Mouse (Mus musculus) intestine, embryonic 15.5 days (tissue): ENCODE results near the gene Inafm2. TPM values are rescaled to one million over a fixed set of nuclear protein-coding genes. Genes with fewer than 3 reads are reported as not detected.
A peak's percentile ranks its signal among the peaks of the same experiment; 100 is the strongest.

Experiments
- ATAC-seq: fragments of 200-750 bp; cut with Nextera tagmentation; 2 replicates; pipeline ENCODE4 v1.8.0; 2017; ENCODE audit warnings: moderate TSS enrichment, moderate library complexity
- H3K27ac ChIP-seq: fragments of 300-500 bp; sonication (generic); 2 replicates; pipeline ENCODE4 v1.5.1; 2015; ENCODE audit warnings: mild to moderate bottlenecking, inconsistent platforms
- H3K27me3 ChIP-seq: fragments of 300-500 bp; sonication (generic); replicated peaks from 2 replicates; pipeline ENCODE4 v1.6.1; 2015; ENCODE audit warnings: inconsistent platforms
- H3K36me3 ChIP-seq: fragments of 300-500 bp; sonication (generic); 2 replicates; pipeline ENCODE4 v1.6.1; 2015; ENCODE audit warnings: inconsistent platforms
- H3K4me1 ChIP-seq: fragments of 300-500 bp; sonication (generic); replicated peaks from 2 replicates; pipeline ENCODE4 v1.6.1; 2015; ENCODE audit warnings: inconsistent platforms
- H3K4me2 ChIP-seq: fragments of 300-500 bp; sonication (generic); replicated peaks from 2 replicates; pipeline ENCODE4 v1.6.1; 2015; ENCODE audit warnings: mild to moderate bottlenecking, inconsistent platforms
- H3K4me3 ChIP-seq: fragments of 300-500 bp; sonication (generic); replicated peaks from 2 replicates; pipeline ENCODE4 v1.5.1; 2015; ENCODE audit warnings: inconsistent platforms
- H3K9ac ChIP-seq: fragments of 300-500 bp; sonication (generic); 2 replicates; pipeline ENCODE4 v1.6.1; 2015; ENCODE audit warnings: inconsistent platforms
- H3K9me3 ChIP-seq: fragments of 300-500 bp; sonication (generic); 2 replicates; pipeline ENCODE4 v1.6.1; 2016; ENCODE audit warnings: inconsistent platforms
- WGBS: fragments of 180-500 bp; shearing (Covaris S2); methylation state at CpG from one replicate; pipeline ENCODE4 v1.1.7; 2015; 5-methylcytosine and 5-hydroxymethylcytosine counted together
- polyA plus RNA-seq: library from polyadenylated mRNA; unstranded; fragments of >200 nt; fragmentation: Nextera tagmentation; extraction: Ambion mirVana; gene quantifications from 2 replicates; pipeline ENCODE4 v1.2.1, GENCODE M21; 2015

The Inafm2 gene
- polyA plus RNA-seq, 1 experiment from 2014 or later = 23.4 TPM

GRCm38 (mm10) chr2:118779504-118780480, 34.2 kb downstream of the Inafm2 start, which contains the start of gene Disp2:
Gene Disp2 (plus strand): TSS chr2:118779719.
- WGBS = 11% methylated on average over 39 of the region's 39 CpGs
- peak; percentile 83 for ATAC-seq
- Histone ChIP-seq H3K9ac (peak within 1 kb of the TSS; percentile 29; the same call in 1 of the 2 replicates), H3K27ac (no peak within 1 kb of the TSS), H3K4me1 (peaks cover 8% of the 10 kb centered on the region), H3K36me3 (no peaks in the 10 kb centered on the region), H3K4me3 (peak within 1 kb of the TSS; percentile 36), H3K9me3 (no peaks in the 10 kb centered on the region), H3K27me3 (no peaks in the 10 kb centered on the region), H3K4me2 (peak within 1 kb of the TSS; percentile 77)

- Histone ChIP-seq H3K9me3 (no peaks in the 10 kb centered on the region), H3K27ac (no peak overlapping the region), H3K27me3 (no peaks in the 10 kb centered on the region), H3K9ac (no peak overlapping the region), H3K4me1 (peaks cover 8% of the 10 kb centered on the region), H3K4me3 (no peak overlapping the region), H3K36me3 (no peaks in the 10 kb centered on the region), H3K4me2 (no peak overlapping the region)
- 46% methylated on average over 1 of the region's 1 CpGs for WGBS
- no peak for ATAC-seq
These were observed 35.6 kb downstream of the Inafm2 start for GRCm38 (mm10) chr2:118781115-118781514.

DNA sequence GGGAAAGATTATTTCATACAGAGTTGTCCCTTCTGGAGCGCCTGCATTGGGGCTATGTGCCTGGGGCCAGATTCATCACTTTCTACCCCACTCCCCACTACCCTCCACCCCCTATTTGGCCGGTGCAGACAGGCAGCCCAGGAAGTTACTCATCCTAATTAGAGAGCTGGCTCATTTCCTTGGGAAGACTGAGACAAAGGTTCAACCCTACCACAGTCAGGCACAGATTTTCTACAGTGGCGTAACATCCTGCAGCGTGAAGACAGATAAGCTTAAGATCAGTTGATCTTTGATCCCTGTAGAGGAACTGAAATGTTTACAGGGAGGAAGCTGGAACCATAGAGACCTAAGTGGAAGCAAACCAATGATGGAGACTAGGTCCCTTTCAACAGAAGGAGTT, 36.7 kb downstream of the Inafm2 start:
- ATAC-seq = no peak
- no peak overlapping the region for H3K4me2 ChIP-seq
- H3K4me1 ChIP-seq = peaks cover 8% of the 10 kb centered on the region
- no peaks in the 10 kb centered on the region for H3K9me3 ChIP-seq
- no peak overlapping the region for H3K27ac ChIP-seq
- H3K27me3 ChIP-seq = no peaks in the 10 kb centered on the region
- no peak overlapping the region for H3K4me3 ChIP-seq
- 57% methylated on average over 4 of the region's 4 CpGs for WGBS
- no peak overlapping the region for H3K9ac ChIP-seq
- no peaks in the 10 kb centered on the region for H3K36me3 ChIP-seq

DNA sequence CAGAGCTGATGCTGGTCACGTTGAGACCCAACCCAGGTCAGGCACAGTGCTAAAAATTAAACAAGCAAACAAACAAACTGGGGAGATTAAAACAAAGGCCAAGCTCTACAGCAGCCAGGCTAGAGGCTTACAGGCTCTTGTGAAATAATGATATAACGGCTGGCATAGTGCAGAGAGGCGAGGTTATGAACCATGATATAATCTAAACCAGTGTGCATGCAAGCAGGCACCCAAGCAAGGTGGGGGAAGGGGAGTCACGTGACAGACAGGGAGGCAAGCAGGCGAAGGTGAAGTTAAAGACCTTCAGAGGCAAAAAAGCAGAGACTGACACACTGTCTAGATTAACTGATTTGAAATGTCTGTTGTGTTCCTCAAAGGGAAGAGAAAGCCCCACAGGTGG, 37.5 kb downstream of the Inafm2 start:
- WGBS = 53% methylated on average over 5 of the region's 5 CpGs
- H3K9me3 ChIP-seq = no peaks in the 10 kb centered on the region

DNA sequence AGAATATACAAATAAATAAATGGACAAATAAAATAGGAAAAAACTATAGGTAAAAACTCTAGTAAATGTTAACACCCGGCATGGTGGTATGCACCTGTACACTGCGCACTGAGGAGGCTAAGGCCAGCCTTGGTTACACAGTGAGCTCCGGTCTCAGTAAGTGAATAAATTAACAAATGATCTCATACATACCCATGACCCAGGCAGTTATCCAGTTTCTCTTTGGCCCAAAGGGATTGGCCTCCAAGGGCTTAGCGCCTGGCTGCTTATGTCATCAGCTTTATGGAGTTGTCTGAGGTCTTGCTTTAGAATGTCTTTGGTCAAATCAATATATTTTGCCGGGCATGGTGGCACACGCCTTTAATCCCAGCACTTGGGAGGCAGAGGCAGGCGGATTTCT, 38.1 kb downstream of the Inafm2 start:
- Histone ChIP-seq H3K27me3 (no peaks in the 10 kb centered on the region), H3K36me3 (no peaks in the 10 kb centered on the region), H3K4me3 (no peak overlapping the region), H3K4me2 (no peak overlapping the region), H3K9ac (no peak overlapping the region), H3K9me3 (no peaks in the 10 kb centered on the region), H3K27ac (no peak overlapping the region), H3K4me1 (peaks cover 8% of the 10 kb centered on the region)
- 85% methylated on average over 7 of the region's 7 CpGs for WGBS
- no peak for ATAC-seq

More for the DNA sequence above, 37.5 kb downstream of the Inafm2 start:
- H3K27me3 ChIP-seq = no peaks in the 10 kb centered on the region
- H3K27ac ChIP-seq = no peak overlapping the region
- H3K4me1 ChIP-seq = peaks cover 8% of the 10 kb centered on the region
- H3K4me2 ChIP-seq = no peak overlapping the region
- no peak overlapping the region for H3K4me3 ChIP-seq
- ATAC-seq = no peak
- H3K9ac ChIP-seq = no peak overlapping the region
- no peaks in the 10 kb centered on the region for H3K36me3 ChIP-seq

GRCm38 (mm10) chr2:118786525-118786924, 41.0 kb downstream of the Inafm2 start:
- H3K27ac ChIP-seq = no peak overlapping the region
- no peak overlapping the region for H3K9ac ChIP-seq
- no peak overlapping the region for H3K4me3 ChIP-seq
- H3K4me2 ChIP-seq = no peak overlapping the region
- H3K4me1 ChIP-seq = peaks cover 13% of the 10 kb centered on the region
- no peaks in the 10 kb centered on the region for H3K36me3 ChIP-seq
- H3K27me3 ChIP-seq = 0 out of 2 replicates have a peak, but pooled peaks cover 5% of the 10 kb centered on the region
- no peak for ATAC-seq
- 85% methylated on average over 5 of the region's 5 CpGs for WGBS
- H3K9me3 ChIP-seq = no peaks in the 10 kb centered on the region

- Histone ChIP-seq H3K9ac (no peak overlapping the region), H3K9me3 (no peaks in the 10 kb centered on the region), H3K4me3 (no peak overlapping the region), H3K36me3 (no peaks in the 10 kb centered on the region), H3K4me1 (peaks cover 13% of the 10 kb centered on the region), H3K4me2 (no peak overlapping the region), H3K27ac (no peak overlapping the region), H3K27me3 (0 out of 2 replicates have a peak, but pooled peaks cover 5% of the 10 kb centered on the region)
- 88% methylated on average over 11 of the region's 11 CpGs for WGBS
- no peak for ATAC-seq
These were observed 43.9 kb downstream of the Inafm2 start for GRCm38 (mm10) chr2:118789501-118789900.

- H3K27ac ChIP-seq = no peak overlapping the region
- ATAC-seq = 0 out of 2 replicates have a peak, but pooled peaks have one; percentile 9
- peak overlapping the region; percentile 16 for H3K4me3 ChIP-seq
- H3K36me3 ChIP-seq = no peaks in the 10 kb centered on the region
- H3K9me3 ChIP-seq = no peaks in the 10 kb centered on the region
- 65% methylated on average over 12 of the region's 12 CpGs for WGBS
- H3K9ac ChIP-seq = no peak overlapping the region
- 0 out of 2 replicates have a peak, but pooled peaks cover 5% of the 10 kb centered on the region for H3K27me3 ChIP-seq
- peaks cover 13% of the 10 kb centered on the region for H3K4me1 ChIP-seq
- peak overlapping the region; percentile 57 for H3K4me2 ChIP-seq
These were observed 44.6 kb downstream of the Inafm2 start for GRCm38 (mm10) chr2:118790221-118790550.

DNA sequence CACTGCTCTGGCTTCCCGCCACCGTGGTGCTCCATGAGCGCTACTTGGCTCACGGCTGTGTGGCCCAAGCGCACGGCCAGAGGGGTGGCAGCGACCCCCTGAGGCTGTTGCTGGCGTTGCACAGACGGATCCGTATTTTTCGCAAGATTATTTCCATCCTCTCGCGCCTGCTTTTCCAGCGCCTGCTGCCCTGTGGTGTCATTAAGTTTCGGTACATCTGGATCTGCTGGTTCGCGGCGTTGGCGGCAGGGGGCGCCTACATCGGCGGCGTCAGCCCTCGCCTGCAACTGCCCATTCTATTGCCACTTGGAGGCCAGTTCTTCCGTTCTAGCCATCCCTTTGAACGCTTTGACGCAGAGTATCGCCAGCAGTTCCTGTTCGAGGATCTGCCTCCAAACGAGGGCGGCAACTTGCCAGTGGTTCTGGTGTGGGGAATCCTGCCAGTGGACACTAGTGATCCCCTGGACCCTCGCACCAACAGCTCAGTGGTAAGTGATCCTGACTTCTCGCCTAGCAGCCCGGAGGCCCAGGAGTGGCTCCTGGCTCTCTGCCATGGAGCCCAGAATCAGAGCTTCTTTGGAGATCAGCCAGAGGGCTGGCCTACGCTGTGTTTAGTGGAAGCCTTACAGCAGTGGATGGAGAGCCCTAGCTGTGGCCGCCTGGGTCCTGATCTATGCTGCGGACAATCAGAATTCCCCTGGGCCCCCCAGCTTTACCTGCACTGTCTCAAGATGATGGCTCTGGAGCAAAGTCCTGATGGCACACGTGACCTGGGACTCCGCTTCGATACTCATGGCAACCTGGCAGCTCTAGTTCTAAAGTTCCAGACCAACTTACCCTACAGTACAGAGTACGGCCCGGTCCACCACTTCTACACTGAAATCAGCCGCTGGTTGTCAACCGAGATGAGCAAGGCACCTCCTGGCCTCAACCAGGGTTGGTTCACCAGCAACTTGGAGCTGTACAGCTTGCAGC, 45.3 kb downstream of the Inafm2 start:
- WGBS = 22% methylated on average over 44 of the region's 44 CpGs
- Histone ChIP-seq H3K4me1 (peaks cover 13% of the 10 kb centered on the region), H3K9me3 (no peaks in the 10 kb centered on the region), H3K27ac (no peak overlapping the region), H3K9ac (no peak overlapping the region), H3K36me3 (no peaks in the 10 kb centered on the region), H3K27me3 (0 out of 2 replicates have a peak, but pooled peaks cover 5% of the 10 kb centered on the region), H3K4me3 (peak overlapping the region; percentile 16), H3K4me2 (peak overlapping the region; percentile 57)
- peak; percentile 71 for ATAC-seq

GRCm38 (mm10) chr2:118791591-118792258, 46.2 kb downstream of the Inafm2 start:
- Histone ChIP-seq H3K9me3 (no peaks in the 10 kb centered on the region), H3K9ac (no peak overlapping the region), H3K36me3 (no peaks in the 10 kb centered on the region), H3K27me3 (0 out of 2 replicates have a peak, but pooled peaks cover 5% of the 10 kb centered on the region), H3K4me1 (peaks cover 13% of the 10 kb centered on the region), H3K4me2 (no peak overlapping the region), H3K27ac (no peak overlapping the region), H3K4me3 (no peak overlapping the region)
- WGBS = 91% methylated on average over 26 of the region's 26 CpGs
- no peak; the same call in 1 of the 2 replicates for ATAC-seq

- no peak overlapping the region for H3K27ac ChIP-seq
- H3K36me3 ChIP-seq = no peaks in the 10 kb centered on the region
- peaks cover 13% of the 10 kb centered on the region for H3K4me1 ChIP-seq
- ATAC-seq = no peak
- no peak overlapping the region for H3K4me2 ChIP-seq
- H3K27me3 ChIP-seq = 0 out of 2 replicates have a peak, but pooled peaks cover 5% of the 10 kb centered on the region
- no peaks in the 10 kb centered on the region for H3K9me3 ChIP-seq
- WGBS = 78% methylated on average over 4 of the region's 4 CpGs
- H3K4me3 ChIP-seq = no peak overlapping the region
- H3K9ac ChIP-seq = no peak overlapping the region
These were observed 46.7 kb downstream of the Inafm2 start for GRCm38 (mm10) chr2:118792259-118792613.
